ENCODE assay signal across 9 mouse cellular contexts in the genomic region with DNA sequence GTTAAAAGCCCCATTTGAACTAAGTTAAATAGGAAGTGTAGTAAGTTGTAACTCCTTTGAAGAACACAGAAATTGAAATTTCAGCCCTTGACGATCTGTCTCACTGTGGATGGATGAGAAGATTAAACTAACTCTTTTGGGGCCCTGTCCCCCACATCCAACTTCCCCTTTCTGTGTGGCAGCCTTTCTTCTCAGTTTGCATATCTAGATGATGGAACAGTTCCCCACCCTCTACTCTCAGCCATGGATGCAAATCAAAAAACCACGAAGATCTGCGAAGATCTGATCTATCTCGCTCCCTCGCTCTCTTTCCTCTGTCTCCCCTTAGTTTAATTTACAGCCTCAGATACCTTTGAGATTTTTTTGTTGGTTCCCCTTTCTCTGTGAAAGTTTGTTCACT.
DNase-seq lines count a peak whose midpoint lies in the region; ATAC-seq and TF ChIP-seq lines count a peak whose summit lies in the region.
"Had no signal": no experiment of that assay in that cellular context is flagged by ENCODE, and none has a peak within 500 bp of the region (broad histone marks: within the 10 kb centered on the region; RNA-seq: fewer than 3 reads in every experiment).

No protein-coding gene starts in this region.

- H3K27me3 ChIP-seq in heart, embryonic 14.5 days (ENCODE audit: control insufficient read depth, insufficient read depth, low read length): no peaks in the 10 kb centered on the region
- H3K27me3 ChIP-seq in embryonic facial prominence, embryonic 15.5 days: no peaks in the 10 kb centered on the region
- H3K27me3 ChIP-seq in intestine, embryonic 16.5 days (replicated peaks; ENCODE audit: control insufficient read depth, insufficient read depth, low read length): no peaks in the 10 kb centered on the region
- no peaks in the 10 kb centered on the region for H3K27me3 ChIP-seq in midbrain, postnatal 0 days (ENCODE audit: insufficient read depth, low read length)

- peak overlapping the region; percentile 28 to 87; a peak in 3 of 4 replicates for H3K4me3 ChIP-seq in heart, embryonic 14.5 days (ENCODE audit: control insufficient read depth in 1 of 2, insufficient read depth in 1 of 2, low read depth in 1 of 2, low read length in 2 of 2)
- peak overlapping the region; percentile 64 for H3K4me3 ChIP-seq in embryonic facial prominence, embryonic 15.5 days (replicated peaks)
- H3K4me3 ChIP-seq in intestine, embryonic 16.5 days (ENCODE audit: low read length): peak overlapping the region; percentile 34
- peak overlapping the region; percentile 63 for H3K4me3 ChIP-seq in midbrain, postnatal 0 days (ENCODE audit: low read depth, low read length)

- H3K9me3 ChIP-seq in heart, embryonic 14.5 days (ENCODE audit: control insufficient read depth, low read length): no peaks in the 10 kb centered on the region
- H3K9me3 ChIP-seq in embryonic facial prominence, embryonic 15.5 days (replicated peaks): no peaks in the 10 kb centered on the region
- no peaks in the 10 kb centered on the region for H3K9me3 ChIP-seq in intestine, embryonic 16.5 days (ENCODE audit: control insufficient read depth, low read length)
- no peaks in the 10 kb centered on the region for H3K9me3 ChIP-seq in midbrain, postnatal 0 days (ENCODE audit: low read length)

- H3K4me2 ChIP-seq in heart, embryonic 14.5 days (ENCODE audit: low read length): peak overlapping the region; percentile 85
- H3K4me2 ChIP-seq in embryonic facial prominence, embryonic 15.5 days (replicated peaks): peak overlapping the region; percentile 70
- peak overlapping the region; percentile 42 for H3K4me2 ChIP-seq in intestine, embryonic 16.5 days (ENCODE audit: low read depth, low read length)
- peak overlapping the region; percentile 79 for H3K4me2 ChIP-seq in midbrain, postnatal 0 days (ENCODE audit: low read depth, low read length, poor library complexity, severe bottlenecking)

- no peak for ATAC-seq in heart, embryonic 14.5 days (ENCODE audit: insufficient number of reproducible peaks, insufficient read depth, low FRiP score, low read depth)
- no peak for ATAC-seq in embryonic facial prominence, embryonic 15.5 days (ENCODE audit: insufficient number of reproducible peaks, low FRiP score, low TSS enrichment, low read depth)
- no peak for ATAC-seq in intestine, embryonic 16.5 days
- ATAC-seq in midbrain, postnatal 0 days (ENCODE audit: low FRiP score): no peak

- WGBS in heart, embryonic 14.5 days: 65% methylated on average over 5 of the region's 5 CpGs
- 27% methylated on average over 5 of the region's 5 CpGs for WGBS in embryonic facial prominence, embryonic 15.5 days
- WGBS in intestine, embryonic 16.5 days: 46% methylated on average over 5 of the region's 5 CpGs
- 35% methylated on average over 5 of the region's 5 CpGs for WGBS in midbrain, postnatal 0 days

- TF ChIP-seq CTCF in midbrain, postnatal 0 days (IDR thresholded peaks at IDR 0.05): no peak

- H3K36me3 ChIP-seq in heart, embryonic 14.5 days (ENCODE audit: control insufficient read depth, insufficient read depth, low read length): no peaks in the 10 kb centered on the region
- H3K36me3 ChIP-seq in embryonic facial prominence, embryonic 15.5 days: no peaks in the 10 kb centered on the region
- H3K36me3 ChIP-seq in intestine, embryonic 16.5 days (ENCODE audit: control insufficient read depth, insufficient read depth, low read length): no peaks in the 10 kb centered on the region
- no peaks in the 10 kb centered on the region for H3K36me3 ChIP-seq in midbrain, postnatal 0 days (ENCODE audit: insufficient read depth, low read length)

- no peak for DNase-seq in heart, postnatal 4 days
- no peak for DNase-seq in midbrain, postnatal 0 days (ENCODE audit: low spot score)
- no peak for DNase-seq in T-cell, adult 2 months (ENCODE audit: low spot score)
- no peak for DNase-seq in left cerebral cortex, postnatal 25 days (ENCODE audit: low spot score in 2 of 2)
- DNase-seq in cerebellum, adult 9-10 months: no peak
- DNase-seq: layer of hippocampus, postnatal 36 days had no signal

- peaks cover 0 to 3% of the 10 kb centered on the region in 2 experiments; a peak in 2 of 4 replicates for H3K4me1 ChIP-seq in heart, embryonic 14.5 days (ENCODE audit: control insufficient read depth in 2 of 2, insufficient read depth in 2 of 2, low read length in 2 of 2)
- peaks cover 29% of the 10 kb centered on the region; the same call in 1 of the 2 replicates for H3K4me1 ChIP-seq in embryonic facial prominence, embryonic 15.5 days
- no peaks in the 10 kb centered on the region for H3K4me1 ChIP-seq in intestine, embryonic 16.5 days (ENCODE audit: control insufficient read depth, insufficient read depth, low read length)
- H3K4me1 ChIP-seq in midbrain, postnatal 0 days (ENCODE audit: insufficient read depth, low read length): 0 out of 2 replicates have a peak, but pooled peaks cover 3% of the 10 kb centered on the region

- peak overlapping the region; percentile 35 for H3K9ac ChIP-seq in heart, embryonic 14.5 days (ENCODE audit: low read length)
- H3K9ac ChIP-seq in embryonic facial prominence, embryonic 15.5 days: no peak overlapping the region; the same call in 1 of the 2 replicates
- H3K9ac ChIP-seq in intestine, embryonic 16.5 days (ENCODE audit: low read depth, low read length): 0 out of 2 replicates have a peak overlapping the region, but pooled peaks have one; percentile 34
- H3K9ac ChIP-seq in midbrain, postnatal 0 days (replicated peaks; ENCODE audit: low read length, poor library complexity, severe bottlenecking): 0 out of 2 replicates have a peak overlapping the region, but pooled peaks have one; percentile 5

- intact Hi-C loops in left cerebral cortex, postnatal 25 days (cut with DNase I): no loop called here

- H3K27ac ChIP-seq in heart, embryonic 14.5 days (replicated peaks in 1 of 2; ENCODE audit: control insufficient read depth in 1 of 2, insufficient read depth in 1 of 2, low read depth in 2 of 2, low read length in 2 of 2): no peak overlapping the region
- no peak overlapping the region; the same call in 1 of the 2 replicates for H3K27ac ChIP-seq in embryonic facial prominence, embryonic 15.5 days (replicated peaks)
- H3K27ac ChIP-seq in intestine, embryonic 16.5 days (ENCODE audit: low read length): no peak overlapping the region
- no peak overlapping the region for H3K27ac ChIP-seq in midbrain, postnatal 0 days (ENCODE audit: low read depth, low read length)
